17 mouse cellular contexts compared by ENCODE assay signal in genomic region chr19:4579296-4579695, GRCm38 (mm10).
"Had no signal": no experiment of that assay in that cellular context is flagged by ENCODE, and none has a peak within 500 bp of the region (broad histone marks: within the 10 kb centered on the region; RNA-seq: fewer than 3 reads in every experiment).

No protein-coding gene starts in this region.

- ATAC-seq: forebrain, postnatal 0 days; hindbrain, postnatal 0 days; intestine, embryonic 16.5 days had no signal

- H3K9me3 ChIP-seq: heart, embryonic 13.5 days; heart, embryonic 15.5 days; hindbrain, embryonic 13.5 days; hindbrain, embryonic 15.5 days; kidney, embryonic 15.5 days; limb, embryonic 13.5 days; limb, embryonic 15.5 days had no signal

- DNase-seq: forebrain, postnatal 0 days; gastrocnemius, postnatal 10 days; gastrocnemius, postnatal 36 days; layer of hippocampus, adult 9-11 months; layer of hippocampus, postnatal 36 days had no signal

- H3K27me3 ChIP-seq: heart, embryonic 13.5 days; heart, embryonic 15.5 days; hindbrain, embryonic 13.5 days; hindbrain, embryonic 15.5 days; kidney, embryonic 15.5 days; limb, embryonic 13.5 days; limb, embryonic 15.5 days had no signal

- H3K9ac ChIP-seq: forebrain, postnatal 0 days; heart, embryonic 13.5 days; heart, embryonic 15.5 days; hindbrain, embryonic 13.5 days; hindbrain, embryonic 15.5 days; kidney, embryonic 15.5 days; limb, embryonic 13.5 days; limb, embryonic 15.5 days had no signal

- H3K4me2 ChIP-seq: heart, embryonic 11.5 days; heart, embryonic 13.5 days; heart, embryonic 15.5 days; hindbrain, embryonic 13.5 days; hindbrain, embryonic 15.5 days; kidney, embryonic 15.5 days; limb, embryonic 13.5 days; limb, embryonic 15.5 days had no signal

- H3K36me3 ChIP-seq: heart, embryonic 13.5 days; heart, embryonic 15.5 days; hindbrain, embryonic 13.5 days; hindbrain, embryonic 15.5 days; kidney, embryonic 15.5 days; limb, embryonic 13.5 days; limb, embryonic 15.5 days had no signal

- H3K4me1 ChIP-seq: heart, embryonic 13.5 days; heart, embryonic 15.5 days; hindbrain, embryonic 13.5 days; hindbrain, embryonic 15.5 days; kidney, embryonic 15.5 days; limb, embryonic 13.5 days; limb, embryonic 15.5 days had no signal

- H3K27ac ChIP-seq: heart, adult 2 months; heart, embryonic 13.5 days; heart, embryonic 15.5 days; hindbrain, embryonic 13.5 days; hindbrain, embryonic 15.5 days; hindbrain, postnatal 0 days; kidney, embryonic 15.5 days; kidney, postnatal 0 days; limb, embryonic 13.5 days; limb, embryonic 15.5 days had no signal

- H3K4me3 ChIP-seq: heart, adult 2 months; heart, embryonic 13.5 days; heart, embryonic 15.5 days; hindbrain, embryonic 13.5 days; hindbrain, embryonic 15.5 days; kidney, embryonic 15.5 days; limb, embryonic 13.5 days; limb, embryonic 15.5 days had no signal
